Mouse (Mus musculus) WW6 (cell line): Measurements from ENCODE around the gene Wfdc18.

Experiments
- DNase-seq: peaks from one replicate; pipeline ENCODE4 v3.0.0-alpha.2; 2013; ENCODE audit warnings: low read depth, low spot score

The Wfdc18 gene

GRCm38 (mm10) chr11:83708715-83709114, at the start of gene Wfdc18:
Wfdc18 (plus strand) TSS chr11:83709015.
- DNase-seq = no peak

GRCm38 (mm10) chr11:83662204-83662603, 46.6 kb upstream of the Wfdc18 start, which contains the start of gene Ccl4:
Ccl4 (plus strand) TSS chr11:83662584.
- no peak for DNase-seq

DNA sequence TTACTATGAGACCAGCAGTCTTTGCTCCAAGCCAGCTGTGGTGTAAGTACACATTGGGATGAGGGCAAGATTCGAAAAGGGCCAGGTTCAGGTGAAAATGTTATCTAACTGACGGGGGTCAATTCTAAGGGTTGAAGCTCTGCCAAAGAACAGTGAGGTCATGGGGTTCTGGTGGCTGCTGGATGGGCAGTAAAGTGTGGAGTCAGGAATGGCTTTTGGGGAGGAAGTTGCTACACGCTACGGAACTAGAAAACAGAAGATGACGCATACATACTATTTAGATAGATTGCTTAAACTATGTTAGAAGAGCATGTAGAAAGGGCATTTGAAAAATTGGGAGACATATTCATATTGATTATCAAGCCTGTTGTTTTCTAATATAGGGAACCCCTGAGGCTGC, 45.3 kb upstream of the Wfdc18 start:
- DNase-seq = no peak

DNA sequence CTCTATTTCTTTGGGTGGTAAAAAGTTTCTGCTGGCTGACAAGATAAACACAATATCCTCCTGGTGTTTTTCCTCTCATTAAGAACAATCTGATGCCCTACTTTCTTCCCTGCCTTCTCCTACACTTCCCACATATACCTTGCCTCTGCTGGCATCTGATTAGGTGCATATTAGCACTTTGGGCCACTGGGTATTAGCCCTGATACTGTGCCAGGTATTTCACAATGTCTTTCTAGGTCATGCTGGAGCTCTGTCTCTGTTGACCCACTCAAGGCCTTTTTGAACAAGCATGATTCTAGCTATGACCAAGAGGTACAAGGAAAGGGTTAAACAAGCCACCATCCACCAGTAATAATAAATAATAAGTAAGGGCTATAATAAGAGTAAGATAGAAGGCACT, 37.1 kb upstream of the Wfdc18 start:
- no peak for DNase-seq

- no peak for DNase-seq
Measured at GRCm38 (mm10) chr11:83675665-83676064, 33.1 kb upstream of the Wfdc18 start.

DNA sequence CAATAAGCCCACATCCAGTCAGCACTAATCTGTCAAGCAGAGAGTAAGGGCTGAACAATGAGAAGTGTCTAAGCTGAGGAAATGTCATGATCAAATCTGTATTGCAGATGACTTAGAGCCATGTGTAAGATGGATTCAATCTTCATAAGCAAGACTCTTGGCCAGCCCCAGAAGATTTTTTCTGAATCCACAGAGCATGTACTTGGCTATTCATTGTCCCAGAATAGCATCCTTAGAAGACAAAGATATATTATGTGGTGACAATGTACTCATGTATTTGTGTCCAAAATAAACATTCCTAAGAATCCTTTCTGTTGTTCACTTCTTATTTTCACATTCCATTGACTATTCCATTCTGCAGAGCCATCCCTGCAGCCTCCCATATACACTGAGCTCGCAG, 18.9 kb upstream of the Wfdc18 start:
- DNase-seq = no peak

- DNase-seq = no peak
Measured at GRCm38 (mm10) chr11:83692008-83692407, 16.8 kb upstream of the Wfdc18 start.

GRCm38 (mm10) chr11:83703705-83704104, 5.1 kb upstream of the Wfdc18 start, which contains the start of gene Wfdc17:
Wfdc17 (plus strand) TSS chr11:83703991.
- DNase-seq = no peak

- no peak for DNase-seq
Measured at GRCm38 (mm10) chr11:83709683-83710082, 868 bp downstream of the Wfdc18 start.

GRCm38 (mm10) chr11:83712671-83713070, 3.9 kb downstream of the Wfdc18 start:
- no peak for DNase-seq

DNA sequence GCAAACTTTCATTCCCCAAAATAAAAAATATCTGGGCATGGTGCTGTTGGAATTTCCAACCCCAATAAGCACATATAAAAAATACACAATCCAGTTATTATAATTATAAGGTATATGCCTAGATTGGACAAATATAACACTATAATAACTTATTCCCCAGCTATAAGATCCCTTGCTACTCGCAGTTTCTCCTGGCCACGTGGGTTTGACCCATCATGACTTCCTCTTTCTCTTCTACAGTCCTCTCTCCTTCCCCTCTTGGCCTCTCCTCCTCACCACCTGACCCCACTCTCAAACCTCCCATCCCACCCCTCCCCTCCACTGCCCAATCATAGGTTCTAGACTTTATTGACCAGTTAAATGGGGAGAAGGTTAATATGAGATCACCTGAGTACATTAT, 5.1 kb downstream of the Wfdc18 start:
- no peak for DNase-seq

- DNase-seq = no peak
Measured at GRCm38 (mm10) chr11:83717042-83717665, 8.3 kb downstream of the Wfdc18 start.

DNA sequence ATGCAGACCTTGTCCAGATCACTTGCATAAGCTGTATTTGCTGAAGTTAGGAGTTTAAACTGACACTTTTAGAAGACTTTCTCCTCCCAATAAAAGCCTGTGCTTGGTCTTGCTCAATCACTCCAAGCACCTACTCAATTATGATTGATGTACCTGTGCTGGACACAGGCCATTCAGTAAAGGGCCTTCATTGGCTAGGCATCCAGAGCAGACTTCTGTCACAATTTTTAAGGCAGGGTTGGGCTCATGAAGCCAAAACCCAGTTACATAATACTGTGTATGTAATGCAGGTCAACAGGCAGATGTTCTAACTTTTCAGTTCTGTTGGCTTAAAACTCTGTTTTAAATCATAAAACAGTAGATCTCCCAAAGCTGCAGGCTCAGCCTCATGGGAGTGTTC, 12.0 kb downstream of the Wfdc18 start:
- DNase-seq = no peak

DNA sequence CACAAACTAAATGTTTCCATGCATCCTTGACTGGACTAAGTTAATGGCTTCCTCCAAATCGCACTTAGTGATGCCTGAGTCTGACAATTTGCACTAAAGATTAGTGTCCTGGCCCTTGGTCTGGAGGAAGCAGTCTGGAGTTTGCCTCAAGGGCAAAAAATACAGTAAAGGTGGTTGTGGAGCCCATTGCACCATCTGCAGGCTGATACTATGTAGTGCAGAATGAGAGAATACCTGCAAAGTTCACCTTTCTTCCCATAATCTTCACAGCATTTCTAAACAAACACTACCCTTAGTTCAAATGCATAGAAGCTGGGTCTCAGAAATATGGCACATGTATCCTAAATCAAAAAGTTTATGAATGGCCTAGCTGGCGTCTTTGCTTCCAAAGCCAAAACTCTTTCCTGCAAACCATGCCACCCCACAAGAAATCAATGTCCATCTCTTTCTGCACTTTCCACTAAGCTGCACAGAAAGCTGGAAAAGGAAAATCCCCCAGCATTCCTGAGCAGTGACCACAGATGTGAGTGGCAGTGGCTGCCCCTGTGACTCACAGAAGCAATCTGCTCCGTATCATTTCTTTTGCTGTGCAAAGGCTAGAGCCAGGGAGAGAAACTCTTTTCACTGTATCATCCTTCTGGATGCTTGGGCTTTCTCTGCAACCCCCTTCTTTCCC, 20.1 kb downstream of the Wfdc18 start:
- DNase-seq = no peak

DNA sequence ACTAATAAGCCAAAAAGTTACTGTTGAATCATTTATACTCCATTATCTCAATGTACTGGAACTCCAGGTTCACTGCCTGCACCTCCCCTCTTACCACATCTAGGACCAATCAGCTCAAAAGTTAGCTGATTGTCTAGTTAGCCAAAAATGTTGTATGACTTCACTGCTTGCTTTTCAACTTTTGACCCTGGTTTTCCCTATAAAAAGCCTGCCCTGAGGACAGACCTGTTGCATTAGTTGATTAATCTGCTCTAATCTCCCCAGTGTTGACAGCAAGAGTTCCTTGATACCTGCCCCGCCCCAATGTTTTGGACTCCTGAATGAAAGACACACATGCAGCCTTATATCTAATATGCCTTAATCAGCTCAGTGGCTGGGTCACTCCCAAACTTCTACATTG, 22.3 kb downstream of the Wfdc18 start:
- DNase-seq = no peak

DNA sequence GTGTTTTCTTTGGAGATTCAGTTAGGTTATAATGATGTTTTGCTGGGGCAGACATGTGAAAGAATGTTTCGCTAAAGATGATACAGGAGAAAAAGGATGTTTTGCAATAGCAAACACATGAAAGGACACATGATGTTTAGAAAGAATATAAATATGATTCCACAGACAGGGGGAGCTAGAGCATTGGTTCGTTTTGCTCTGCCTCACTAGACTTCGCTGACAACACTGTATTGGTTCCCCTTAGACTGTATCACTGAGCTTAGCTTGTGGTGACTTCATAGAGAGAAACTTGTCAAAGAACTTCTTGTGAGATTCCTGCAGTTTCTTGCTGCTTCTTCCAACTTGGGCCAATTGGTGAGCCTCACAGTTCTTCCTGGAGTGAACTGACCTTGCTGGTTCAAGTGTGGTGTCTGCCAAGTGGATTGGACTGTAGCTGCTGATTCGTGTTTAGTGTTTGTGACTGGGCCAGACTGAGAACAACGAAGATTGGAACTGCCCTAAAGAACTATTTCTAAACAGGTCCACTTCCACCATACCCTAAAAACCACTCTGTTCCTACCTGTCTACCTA, 24.3 kb downstream of the Wfdc18 start:
- no peak for DNase-seq

DNA sequence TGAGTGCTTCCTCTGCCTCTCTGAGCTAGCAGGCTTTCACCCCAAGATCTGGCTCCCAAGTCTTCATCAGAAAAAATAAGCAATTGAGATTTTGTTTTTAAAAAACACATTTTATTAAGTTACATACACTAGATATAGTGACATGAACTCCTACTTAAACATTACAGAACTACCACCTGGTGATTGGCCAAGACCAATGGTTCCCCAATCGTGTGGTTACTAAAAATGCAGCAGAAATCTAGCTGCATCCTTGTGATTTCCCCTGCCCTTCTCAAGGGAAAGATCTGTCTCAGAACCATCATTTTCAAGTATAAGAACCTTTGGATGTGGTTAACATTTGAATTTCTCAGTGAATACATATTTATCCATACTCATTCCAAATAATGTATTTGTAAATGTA, 25.4 kb downstream of the Wfdc18 start:
- DNase-seq = no peak

- DNase-seq = no peak
Measured at GRCm38 (mm10) chr11:83735881-83736280, 27.1 kb downstream of the Wfdc18 start.

DNA sequence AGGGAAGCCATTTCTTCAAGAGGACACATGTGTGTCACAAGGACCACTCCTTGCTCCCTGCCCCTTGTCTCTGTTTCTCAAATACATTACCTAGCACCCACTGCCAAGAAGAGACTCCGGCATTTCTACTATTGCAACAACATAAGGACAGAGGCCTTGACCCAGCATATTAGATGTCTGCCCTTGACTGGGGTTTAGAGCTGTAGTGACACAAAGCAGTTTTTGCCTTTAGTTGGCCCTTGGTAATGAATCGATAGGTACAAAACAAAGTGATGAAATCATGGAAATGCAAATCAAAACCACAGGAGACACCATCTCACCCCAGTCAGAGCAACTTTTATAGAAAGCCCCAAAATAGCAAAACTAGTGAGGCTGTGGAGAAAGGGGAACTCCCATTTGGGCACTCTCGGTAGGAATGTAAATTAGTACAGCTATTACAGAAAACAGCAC, 28.3 kb downstream of the Wfdc18 start:
- DNase-seq = no peak

DNA sequence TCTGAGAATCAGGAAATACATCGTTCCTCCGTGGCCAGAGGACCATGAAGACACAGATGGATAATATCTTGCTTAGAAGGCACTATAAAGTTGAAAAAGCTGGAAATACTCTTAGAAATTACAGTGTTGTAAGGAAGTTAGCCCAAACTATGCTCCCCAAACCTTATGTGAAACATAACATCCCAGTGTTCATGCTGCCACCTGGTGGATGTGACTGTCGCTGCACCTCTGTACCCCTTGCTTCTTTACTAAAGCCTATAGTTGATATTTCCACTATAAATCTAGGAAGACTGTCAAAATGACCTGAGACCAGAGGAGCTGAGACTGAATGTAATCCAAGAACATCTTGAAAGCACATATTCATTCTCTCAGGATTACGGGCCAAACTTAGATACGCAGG, 30.4 kb downstream of the Wfdc18 start:
- DNase-seq = peak; percentile 20

GRCm38 (mm10) chr11:83740443-83740991, 31.7 kb downstream of the Wfdc18 start:
- DNase-seq = no peak

- DNase-seq = no peak
Measured at GRCm38 (mm10) chr11:83741841-83742240, 33.0 kb downstream of the Wfdc18 start.
